Mouse (Mus musculus) cortical plate, adult 2 months (tissue): ENCODE measurements around the gene Decr2. TPM values are rescaled to one million over a fixed set of nuclear protein-coding genes. Genes with fewer than 3 reads are reported as not detected.

Experiments
- H3K27ac ChIP-seq: fragments of 200-500 bp; 2 replicates; pipeline ENCODE4 v1.5.1; 2012; ENCODE audit warnings: low read length, control low read depth, inconsistent platforms; ENCODE audit not compliant: insufficient read depth
- H3K4me1 ChIP-seq: fragments of 200-500 bp; 2 replicates; pipeline ENCODE4 v1.6.1; 2011; ENCODE audit warnings: low read length; ENCODE audit not compliant: control insufficient read depth, insufficient read depth
- H3K4me3 ChIP-seq: fragments of 200-500 bp; 2 replicates; pipeline ENCODE4 v1.5.1; 2011; ENCODE audit warnings: mild to moderate bottlenecking, low read length, control low read depth; ENCODE audit not compliant: insufficient read depth
- CTCF ChIP-seq: fragments of 200-500 bp; IDR thresholded peaks from 2 replicates; pipeline ENCODE4 v1.5.1; 2011; ENCODE audit warnings: mild to moderate bottlenecking, control low read depth, low read length; ENCODE audit not compliant: insufficient read depth; ENCODE audit errors: extremely low read depth
- POLR2A ChIP-seq: fragments of 200-500 bp; IDR thresholded peaks from 2 replicates; pipeline ENCODE4 v1.6.1; 2011; ENCODE audit warnings: mild to moderate bottlenecking, low read length, control low read depth; ENCODE audit not compliant: insufficient read depth; ENCODE audit errors: extremely low read depth
- polyA plus RNA-seq: library from polyadenylated mRNA; depleted of rRNA; stranded (reverse); fragments of >200 nt; gene quantifications from 2 replicates; pipeline ENCODE4 v1.2.3, GENCODE M21; 2012

Gene Decr2
- polyA plus RNA-seq, 1 experiment = 43.5 TPM

GRCm38 (mm10) chr17:26068024-26068830 is 21.9 kb downstream of the Decr2 start:
- TF ChIP-seq CTCF = no peak
- Histone ChIP-seq H3K4me3 (peak overlapping the region; percentile 39), H3K27ac (peak overlapping the region; percentile 66; the same call in 1 of the 2 replicates), H3K4me1 (peaks cover 10% of the 10 kb centered on the region)

- Histone ChIP-seq H3K27ac (no peak overlapping the region), H3K4me1 (peaks cover 13% of the 10 kb centered on the region)
These were observed 23.6 kb downstream of the Decr2 start for GRCm38 (mm10) chr17:26066488-26067020.

DNA sequence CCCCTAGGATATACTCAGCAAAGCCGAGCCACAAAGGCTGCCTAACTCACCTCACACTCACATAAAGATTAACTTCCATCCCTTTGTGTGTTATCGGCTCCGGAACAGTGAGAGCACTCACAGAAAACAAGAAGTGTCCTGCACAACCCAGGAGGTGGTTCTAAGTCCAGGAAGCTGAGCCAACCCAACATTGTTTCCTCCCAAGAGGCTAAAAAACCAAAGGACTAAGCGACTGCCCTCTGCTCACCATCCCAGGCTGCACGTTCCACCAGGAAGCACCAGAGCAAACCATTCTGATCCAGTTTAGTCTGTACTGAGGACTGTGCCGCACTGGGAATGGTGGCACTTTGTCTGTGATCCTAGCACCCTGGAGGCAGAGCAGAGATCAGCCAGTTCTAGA is 25.2 kb downstream of the Decr2 start:
- H3K27ac ChIP-seq = no peak overlapping the region
- H3K4me3 ChIP-seq = peak overlapping the region; percentile 18
- H3K4me1 ChIP-seq = peaks cover 13% of the 10 kb centered on the region
- TF ChIP-seq CTCF = no peak
- no peak for TF ChIP-seq POLR2A

More at GRCm38 (mm10) chr17:26066488-26067020, 23.6 kb downstream of the Decr2 start:
- TF ChIP-seq POLR2A = no peak
- H3K4me3 ChIP-seq = peak overlapping the region; percentile 39

DNA sequence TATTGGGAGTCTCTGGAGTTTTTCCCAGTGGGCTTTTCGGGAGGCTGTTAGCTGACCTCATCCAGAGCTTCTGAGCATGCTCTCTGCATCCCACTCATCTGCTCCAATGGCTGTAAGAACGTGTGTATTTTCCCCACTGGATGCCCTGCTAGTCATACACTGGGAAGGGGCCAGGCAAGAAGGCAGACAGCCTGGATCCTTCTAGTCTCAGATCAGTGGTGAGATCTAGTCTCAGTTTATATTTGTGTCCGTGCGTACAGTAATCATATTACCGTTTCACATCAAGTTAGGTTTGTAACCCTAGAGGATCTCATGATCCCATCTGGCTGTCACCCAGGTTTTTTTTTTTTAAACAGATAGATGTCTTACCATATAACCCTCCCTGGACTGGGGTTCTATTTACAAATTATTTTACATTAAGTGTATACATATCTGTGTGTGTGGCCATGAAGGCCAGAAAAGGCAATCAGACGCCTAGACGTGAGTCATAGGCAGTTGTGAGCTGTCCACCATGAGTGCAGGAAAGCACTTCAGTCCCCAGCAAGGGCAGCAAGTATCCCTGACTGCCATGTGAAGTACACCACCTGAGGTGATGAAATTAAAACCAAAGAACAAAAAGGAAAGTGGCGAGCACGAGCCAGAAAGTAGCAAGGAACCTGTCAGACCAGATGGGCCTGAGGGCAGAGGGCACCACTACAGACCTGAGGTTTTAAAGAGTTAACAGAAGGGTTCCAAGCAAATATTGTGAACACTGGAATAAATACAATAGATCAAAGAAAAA is 32.2 kb downstream of the Decr2 start:
- TF ChIP-seq POLR2A (no peak), CTCF (no peak)
- Histone ChIP-seq H3K27ac (no peak overlapping the region), H3K4me3 (no peak overlapping the region), H3K4me1 (peaks cover 10% of the 10 kb centered on the region)

GRCm38 (mm10) chr17:26057278-26057677 is 32.9 kb downstream of the Decr2 start:
- H3K4me3 ChIP-seq = no peak overlapping the region
- peaks cover 10% of the 10 kb centered on the region for H3K4me1 ChIP-seq
- H3K27ac ChIP-seq = 0 out of 2 replicates have a peak overlapping the region, but pooled peaks have one; percentile 21
- no peak for TF ChIP-seq CTCF
- no peak; the same call in 1 of the 2 replicates for TF ChIP-seq POLR2A

- Histone ChIP-seq H3K27ac (no peak overlapping the region), H3K4me3 (no peak overlapping the region)
- TF ChIP-seq CTCF (no peak), POLR2A (no peak)
These were observed 35.0 kb downstream of the Decr2 start for GRCm38 (mm10) chr17:26055164-26055563.

DNA sequence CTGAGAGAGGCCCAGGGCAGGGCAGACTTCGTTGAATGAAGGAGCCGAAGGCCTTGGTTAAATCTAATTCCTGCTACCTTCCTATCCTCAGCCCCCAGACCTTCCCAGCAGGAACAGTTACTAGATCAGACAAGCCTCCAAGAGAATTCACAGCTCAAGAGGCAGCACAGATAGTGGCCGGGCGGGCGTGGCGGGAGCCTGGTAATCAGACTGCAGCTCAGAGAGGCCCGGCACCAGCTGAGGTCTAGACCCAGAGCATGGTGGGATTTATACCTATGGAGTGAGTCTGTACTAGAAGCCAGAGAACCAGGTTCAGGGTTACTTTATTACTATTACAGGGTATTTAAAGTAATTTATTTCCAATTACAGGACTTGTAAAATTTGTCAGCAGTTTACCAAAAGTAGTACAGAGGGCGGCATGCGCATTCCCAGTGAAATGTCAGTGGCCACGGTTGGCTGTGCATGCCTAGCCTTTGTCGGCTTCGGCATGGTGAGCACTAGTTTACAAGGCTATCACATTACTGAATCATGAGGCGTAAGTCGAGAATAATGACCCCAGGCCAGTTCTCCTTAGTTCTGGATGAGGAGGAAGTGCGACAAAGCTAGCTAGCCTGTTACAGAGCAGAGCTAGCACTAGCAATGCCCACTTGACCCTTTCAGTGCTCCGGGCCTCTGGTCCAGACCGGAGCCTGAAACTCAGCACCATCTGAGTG is 35.8 kb downstream of the Decr2 start:
- Histone ChIP-seq H3K4me3 (no peak overlapping the region), H3K27ac (no peak overlapping the region), H3K4me1 (peaks cover 8% of the 10 kb centered on the region)
- TF ChIP-seq POLR2A = no peak
- no peak for TF ChIP-seq CTCF

More at GRCm38 (mm10) chr17:26055164-26055563, 35.0 kb downstream of the Decr2 start:
- peaks cover 8% of the 10 kb centered on the region for H3K4me1 ChIP-seq

GRCm38 (mm10) chr17:26052706-26053105 is 37.4 kb downstream of the Decr2 start:
- TF ChIP-seq CTCF (no peak), POLR2A (no peak)
- Histone ChIP-seq H3K4me1 (peaks cover 11% of the 10 kb centered on the region), H3K4me3 (no peak overlapping the region), H3K27ac (no peak overlapping the region)

DNA sequence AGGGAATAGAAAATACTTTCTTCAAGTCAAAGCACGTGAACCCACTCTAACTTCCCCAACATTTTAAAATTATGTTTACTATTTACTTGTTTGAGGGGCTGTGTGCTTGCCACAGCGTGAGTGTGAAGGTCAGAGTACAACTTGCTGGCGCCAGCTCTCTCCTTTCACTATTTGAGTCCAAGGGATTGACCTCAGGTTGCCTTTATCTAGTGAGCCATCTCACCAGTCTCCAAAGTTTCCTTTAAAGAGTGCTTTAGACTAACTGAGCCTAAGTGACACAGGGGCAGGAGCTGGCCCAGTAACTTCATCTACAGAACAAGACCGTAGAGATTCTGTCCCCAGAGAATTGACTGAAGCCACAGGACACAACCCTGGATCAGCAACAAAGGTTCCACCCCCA is 38.1 kb downstream of the Decr2 start:
- no peak for TF ChIP-seq CTCF
- TF ChIP-seq POLR2A = no peak
- peaks cover 8% of the 10 kb centered on the region; the same call in 1 of the 2 replicates for H3K4me1 ChIP-seq
- H3K27ac ChIP-seq = no peak overlapping the region
- no peak overlapping the region for H3K4me3 ChIP-seq
